Mouse (Mus musculus): ENCODE data around the gene Med28. TPM values are rescaled to one million over a fixed set of nuclear protein-coding genes. Genes with fewer than 3 reads are reported as not detected.

The Med28 gene
- polyA plus RNA-seq, 1 experiment = not detected

DNA sequence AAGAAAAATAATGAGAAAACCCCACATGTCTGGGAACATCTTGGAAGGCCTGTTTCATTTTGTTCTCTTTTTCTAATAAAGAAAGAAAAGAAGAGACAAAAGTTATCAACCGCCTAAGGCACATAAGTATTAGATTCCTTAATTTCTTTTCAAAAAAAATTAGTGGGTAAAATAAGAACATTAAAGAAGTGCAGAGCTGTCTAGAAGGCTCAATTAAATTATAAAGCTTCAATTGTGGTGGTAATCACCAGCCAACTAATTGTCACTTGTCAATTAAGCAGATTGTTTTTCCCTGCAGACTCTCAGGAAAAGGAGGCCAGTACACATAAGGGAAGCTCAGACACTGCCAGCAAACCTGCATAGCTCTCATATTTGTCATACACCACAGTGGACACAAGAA is 45.8 kb downstream of the Med28 start:
- TF ChIP-seq POLR2A (IDR thresholded peaks at IDR 0.05; ENCODE audit: insufficient read depth, low read depth, low read length) (no peak), CTCF (IDR thresholded peaks at IDR 0.05; ENCODE audit: insufficient read depth, low read depth, low read length) (no peak)
- 89% methylated on average over 1 of the region's 1 CpGs for WGBS
- no peak overlapping the region for H3K4me3 ChIP-seq (ENCODE audit: insufficient read depth, low read depth, low read length)
- no peak overlapping the region for H3K27ac ChIP-seq (ENCODE audit: insufficient read depth, low read depth, low read length)
- no peaks in the 10 kb centered on the region for H3K4me1 ChIP-seq (ENCODE audit: control insufficient read depth, insufficient read depth, low read length)

DNA sequence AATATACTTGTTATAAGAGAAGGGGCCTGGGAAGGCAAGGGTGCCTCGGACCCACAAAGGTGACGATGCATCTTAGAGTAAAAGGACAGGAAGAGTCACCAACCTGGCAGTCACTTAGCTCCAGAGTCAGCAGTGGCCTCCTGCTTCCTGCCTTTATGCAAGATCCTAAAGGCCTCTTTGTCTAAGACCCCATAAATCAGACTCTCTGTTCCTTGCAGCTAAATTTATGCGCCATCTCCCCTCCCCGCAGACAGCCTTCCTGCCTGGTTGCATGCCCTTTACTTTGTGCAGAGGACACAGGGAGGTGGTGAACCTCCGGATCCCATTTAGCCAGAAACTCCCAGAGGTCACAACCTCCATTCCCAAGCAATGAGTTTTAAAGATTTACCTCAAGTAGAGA is 52.8 kb downstream of the Med28 start:
- H3K4me3 ChIP-seq (ENCODE audit: insufficient read depth, low read depth, low read length) = no peak overlapping the region
- H3K27ac ChIP-seq (ENCODE audit: insufficient read depth, low read depth, low read length) = no peak overlapping the region
- TF ChIP-seq POLR2A (IDR thresholded peaks at IDR 0.05; ENCODE audit: insufficient read depth, low read depth, low read length) (no peak), CTCF (IDR thresholded peaks at IDR 0.05; ENCODE audit: insufficient read depth, low read depth, low read length) (no peak)
- WGBS = 65% methylated on average over 5 of the region's 5 CpGs
- H3K4me1 ChIP-seq (ENCODE audit: control insufficient read depth, insufficient read depth, low read length) = no peaks in the 10 kb centered on the region

DNA sequence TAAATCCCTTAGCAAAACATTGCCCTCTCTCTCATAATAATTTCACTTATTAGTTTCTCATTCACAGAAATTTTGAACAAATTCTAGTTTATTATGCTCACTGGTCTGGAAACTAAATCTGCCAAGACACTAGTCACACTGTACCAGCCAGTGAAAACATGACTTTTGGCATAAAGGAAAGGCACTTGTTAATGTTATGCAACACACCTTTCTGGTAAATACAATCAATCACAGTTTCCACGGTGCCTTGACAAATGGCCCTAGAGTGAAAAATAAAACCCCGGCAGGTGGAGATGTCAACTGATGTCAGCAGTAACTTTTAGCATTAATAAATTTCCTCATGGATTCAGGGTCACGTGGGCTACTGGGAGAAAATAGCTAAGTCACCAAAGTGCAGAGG is 56.7 kb downstream of the Med28 start:
- H3K27ac ChIP-seq (ENCODE audit: insufficient read depth, low read depth, low read length) = no peak overlapping the region
- no peak overlapping the region for H3K4me3 ChIP-seq (ENCODE audit: insufficient read depth, low read depth, low read length)
- no peaks in the 10 kb centered on the region for H3K4me1 ChIP-seq (ENCODE audit: control insufficient read depth, insufficient read depth, low read length)
- TF ChIP-seq CTCF (IDR thresholded peaks at IDR 0.05; ENCODE audit: insufficient read depth, low read depth, low read length) = no peak
- TF ChIP-seq POLR2A (IDR thresholded peaks at IDR 0.05; ENCODE audit: insufficient read depth, low read depth, low read length) = no peak
- 76% methylated on average over 3 of the region's 3 CpGs for WGBS

DNA sequence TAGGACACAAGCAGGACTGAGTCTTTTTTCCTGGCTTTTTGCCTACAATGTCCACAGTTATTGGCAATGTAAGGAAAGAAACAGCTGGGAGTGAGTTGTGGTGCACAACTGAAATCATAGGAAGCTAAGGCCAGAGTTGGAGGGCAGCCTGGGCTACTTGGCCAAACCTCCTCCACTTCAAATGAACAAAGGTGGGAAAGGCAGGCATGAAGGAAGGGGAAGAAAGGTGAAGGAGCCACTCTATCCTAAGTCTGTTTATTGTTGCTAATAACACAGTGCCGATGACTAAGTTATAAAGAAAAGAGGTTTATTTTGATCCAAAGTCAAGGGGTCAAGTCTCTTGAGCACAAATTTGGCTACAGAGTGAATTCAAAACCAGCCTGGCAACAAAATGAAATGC is 57.3 kb downstream of the Med28 start:
- TF ChIP-seq CTCF (IDR thresholded peaks at IDR 0.05; ENCODE audit: insufficient read depth, low read depth, low read length) = no peak
- TF ChIP-seq POLR2A (IDR thresholded peaks at IDR 0.05; ENCODE audit: insufficient read depth, low read depth, low read length) = no peak
- H3K4me1 ChIP-seq (ENCODE audit: control insufficient read depth, insufficient read depth, low read length) = no peaks in the 10 kb centered on the region
- H3K27ac ChIP-seq (ENCODE audit: insufficient read depth, low read depth, low read length) = no peak overlapping the region
- 77% methylated on average over 1 of the region's 1 CpGs for WGBS
- H3K4me3 ChIP-seq (ENCODE audit: insufficient read depth, low read depth, low read length) = no peak overlapping the region

Other genes with a start within 250 kb of the Med28 start
- not detected in 2 replicates for gene Qdpr, start 70.0 kb upstream of the Med28 start, polyA plus RNA-seq (2012; ENCODE audit: insufficient read depth, insufficient read length, low replicate concordance, missing spikeins)
- gene Clrn2, start 66.5 kb upstream of the Med28 start, polyA plus RNA-seq (2012; ENCODE audit: insufficient read depth, insufficient read length, low replicate concordance, missing spikeins) = not detected in 2 replicates
- gene Lap3, start 26.9 kb upstream of the Med28 start, polyA plus RNA-seq (2012; ENCODE audit: insufficient read depth, insufficient read length, low replicate concordance, missing spikeins) = not detected in 2 replicates
- gene Fam184b, start 119.4 kb downstream of the Med28 start, polyA plus RNA-seq (2012; ENCODE audit: insufficient read depth, insufficient read length, low replicate concordance, missing spikeins) = not detected in 2 replicates
- gene Ncapg, start 149.7 kb downstream of the Med28 start, polyA plus RNA-seq (2012; ENCODE audit: insufficient read depth, insufficient read length, low replicate concordance, missing spikeins) = not detected in 2 replicates

Measured in olfactory bulb, adult 2 months (tissue).